Mouse (Mus musculus): ENCODE results near the gene Sh3bp5. TPM values are rescaled to one million over a fixed set of nuclear protein-coding genes. Genes with fewer than 3 reads are reported as not detected.
A peak's percentile ranks its signal among the peaks of the same experiment; 100 is the strongest.

The Sh3bp5 gene
- polyA plus RNA-seq, 1 experiment from 2014 or later, result 9.9 TPM

GRCm38 (mm10) chr14:31385406-31385805 lies 50.5 kb downstream of the Sh3bp5 start:
- no peaks in the 10 kb centered on the region for H3K36me3 ChIP-seq (ENCODE audit: control insufficient read depth, insufficient read depth, low read length)
- H3K4me3 ChIP-seq (ENCODE audit: low read depth, low read length), result no peak overlapping the region
- no peaks in the 10 kb centered on the region for H3K4me1 ChIP-seq (replicated peaks; ENCODE audit: control insufficient read depth, insufficient read depth)
- 0 out of 2 replicates have a peak overlapping the region, but pooled peaks have one; percentile 46 for H3K27ac ChIP-seq (replicated peaks)
- WGBS, result 87% methylated on average over 5 of the region's 5 CpGs
- no peak overlapping the region for H3K9ac ChIP-seq (ENCODE audit: low read length)
- TF ChIP-seq CTCF (IDR thresholded peaks at IDR 0.05; ENCODE audit: low read depth) (no peak), EP300 (optimal IDR thresholded peaks at IDR 0.05) (no peak)
- H3K9me3 ChIP-seq (ENCODE audit: control insufficient read depth, low read length), result no peaks in the 10 kb centered on the region
- H3K27me3 ChIP-seq (ENCODE audit: control insufficient read depth, insufficient read depth, low read length), result no peaks in the 10 kb centered on the region
- H3K4me2 ChIP-seq (replicated peaks; ENCODE audit: low read depth), result no peak overlapping the region
- no peak for ATAC-seq (ENCODE audit: low FRiP score, low TSS enrichment)
- DNase-seq (ENCODE audit: low spot score), result no peak

GRCm38 (mm10) chr14:31384366-31385323 lies 51.2 kb downstream of the Sh3bp5 start:
- no peaks in the 10 kb centered on the region for H3K9me3 ChIP-seq (ENCODE audit: control insufficient read depth, low read length)
- no peak for ATAC-seq (ENCODE audit: low FRiP score, low TSS enrichment)
- no peak overlapping the region for H3K4me2 ChIP-seq (replicated peaks; ENCODE audit: low read depth)
- no peak overlapping the region; the same call in 1 of the 2 replicates for H3K27ac ChIP-seq (replicated peaks)
- no peaks in the 10 kb centered on the region for H3K27me3 ChIP-seq (ENCODE audit: control insufficient read depth, insufficient read depth, low read length)
- H3K36me3 ChIP-seq (ENCODE audit: control insufficient read depth, insufficient read depth, low read length), result no peaks in the 10 kb centered on the region
- no peak overlapping the region for H3K9ac ChIP-seq (ENCODE audit: low read length)
- no peak for DNase-seq (ENCODE audit: low spot score)
- 52% methylated on average over 13 of the region's 13 CpGs for whole genome bisulfite sequencing
- peak; percentile 45 for TF ChIP-seq CTCF (IDR thresholded peaks at IDR 0.05; ENCODE audit: low read depth)
- no peak for TF ChIP-seq EP300 (optimal IDR thresholded peaks at IDR 0.05)
- no peaks in the 10 kb centered on the region for H3K4me1 ChIP-seq (replicated peaks; ENCODE audit: control insufficient read depth, insufficient read depth)
- H3K4me3 ChIP-seq (ENCODE audit: low read depth, low read length), result no peak overlapping the region

GRCm38 (mm10) chr14:31383470-31384050 lies 52.3 kb downstream of the Sh3bp5 start:
- H3K4me3 ChIP-seq (ENCODE audit: low read depth, low read length), result no peak overlapping the region
- DNase-seq (ENCODE audit: low spot score) (no peak), ATAC-seq (ENCODE audit: low FRiP score, low TSS enrichment) (no peak)
- H3K9ac ChIP-seq (ENCODE audit: low read length), result no peak overlapping the region
- H3K36me3 ChIP-seq (ENCODE audit: control insufficient read depth, insufficient read depth, low read length), result no peaks in the 10 kb centered on the region
- H3K4me1 ChIP-seq (replicated peaks; ENCODE audit: control insufficient read depth, insufficient read depth), result no peaks in the 10 kb centered on the region
- no peaks in the 10 kb centered on the region for H3K9me3 ChIP-seq (ENCODE audit: control insufficient read depth, low read length)
- WGBS, result 91% methylated on average over 11 of the region's 11 CpGs
- no peak overlapping the region for H3K4me2 ChIP-seq (replicated peaks; ENCODE audit: low read depth)
- no peaks in the 10 kb centered on the region for H3K27me3 ChIP-seq (ENCODE audit: control insufficient read depth, insufficient read depth, low read length)
- H3K27ac ChIP-seq (replicated peaks), result no peak overlapping the region
- no peak for TF ChIP-seq CTCF (IDR thresholded peaks at IDR 0.05; ENCODE audit: low read depth)
- TF ChIP-seq EP300 (optimal IDR thresholded peaks at IDR 0.05), result no peak

- DNase-seq (ENCODE audit: low spot score), result no peak
- H3K27me3 ChIP-seq (ENCODE audit: control insufficient read depth, insufficient read depth, low read length), result no peaks in the 10 kb centered on the region
- no peak for ATAC-seq (ENCODE audit: low FRiP score, low TSS enrichment)
- no peak overlapping the region for H3K4me3 ChIP-seq (ENCODE audit: low read depth, low read length)
- H3K4me1 ChIP-seq (replicated peaks; ENCODE audit: control insufficient read depth, insufficient read depth), result no peaks in the 10 kb centered on the region
- H3K9me3 ChIP-seq (ENCODE audit: control insufficient read depth, low read length), result no peaks in the 10 kb centered on the region
- TF ChIP-seq EP300 (optimal IDR thresholded peaks at IDR 0.05) (no peak), CTCF (IDR thresholded peaks at IDR 0.05; ENCODE audit: low read depth) (no peak)
- 81% methylated on average over 8 of the region's 8 CpGs for WGBS
- H3K4me2 ChIP-seq (replicated peaks; ENCODE audit: low read depth), result no peak overlapping the region
- H3K27ac ChIP-seq (replicated peaks), result no peak overlapping the region
- H3K9ac ChIP-seq (ENCODE audit: low read length), result no peak overlapping the region
- peaks cover 2% of the 10 kb centered on the region for H3K36me3 ChIP-seq (ENCODE audit: control insufficient read depth, insufficient read depth, low read length)
Measured at GRCm38 (mm10) chr14:31382276-31382675, 53.6 kb downstream of the Sh3bp5 start.

- no peak overlapping the region for H3K27ac ChIP-seq (replicated peaks)
- ATAC-seq (ENCODE audit: low FRiP score, low TSS enrichment), result no peak
- H3K9me3 ChIP-seq (ENCODE audit: control insufficient read depth, low read length), result no peaks in the 10 kb centered on the region
- no peaks in the 10 kb centered on the region for H3K4me1 ChIP-seq (replicated peaks; ENCODE audit: control insufficient read depth, insufficient read depth)
- TF ChIP-seq EP300 (optimal IDR thresholded peaks at IDR 0.05), result no peak
- TF ChIP-seq CTCF (IDR thresholded peaks at IDR 0.05; ENCODE audit: low read depth), result no peak
- no peak for DNase-seq (ENCODE audit: low spot score)
- H3K4me3 ChIP-seq (ENCODE audit: low read depth, low read length), result no peak overlapping the region
- H3K4me2 ChIP-seq (replicated peaks; ENCODE audit: low read depth), result no peak overlapping the region
- H3K27me3 ChIP-seq (ENCODE audit: control insufficient read depth, insufficient read depth, low read length), result no peaks in the 10 kb centered on the region
- H3K9ac ChIP-seq (ENCODE audit: low read length), result no peak overlapping the region
- peaks cover 37% of the 10 kb centered on the region for H3K36me3 ChIP-seq (ENCODE audit: control insufficient read depth, insufficient read depth, low read length)
- 77% methylated on average over 3 of the region's 3 CpGs for WGBS
Measured at GRCm38 (mm10) chr14:31376331-31376730, 59.5 kb downstream of the Sh3bp5 start.

GRCm38 (mm10) chr14:31374390-31374789 lies 61.5 kb downstream of the Sh3bp5 start:
- peaks cover 44% of the 10 kb centered on the region for H3K36me3 ChIP-seq (ENCODE audit: control insufficient read depth, insufficient read depth, low read length)
- ATAC-seq (ENCODE audit: low FRiP score, low TSS enrichment) (no peak), DNase-seq (ENCODE audit: low spot score) (no peak)
- no peak for TF ChIP-seq EP300 (optimal IDR thresholded peaks at IDR 0.05)
- TF ChIP-seq CTCF (IDR thresholded peaks at IDR 0.05; ENCODE audit: low read depth), result no peak
- H3K9ac ChIP-seq (ENCODE audit: low read length), result no peak overlapping the region
- no peak overlapping the region for H3K4me3 ChIP-seq (ENCODE audit: low read depth, low read length)
- no peak overlapping the region for H3K27ac ChIP-seq (replicated peaks)
- no peak overlapping the region for H3K4me2 ChIP-seq (replicated peaks; ENCODE audit: low read depth)
- H3K4me1 ChIP-seq (replicated peaks; ENCODE audit: control insufficient read depth, insufficient read depth), result no peaks in the 10 kb centered on the region
- H3K27me3 ChIP-seq (ENCODE audit: control insufficient read depth, insufficient read depth, low read length), result no peaks in the 10 kb centered on the region
- H3K9me3 ChIP-seq (ENCODE audit: control insufficient read depth, low read length), result no peaks in the 10 kb centered on the region
- 83% methylated on average over 6 of the region's 6 CpGs for WGBS
